Mouse (Mus musculus): ENCODE data around the gene U2af1l4. TPM values are rescaled to one million over a fixed set of nuclear protein-coding genes. Genes with fewer than 3 reads are reported as not detected.

The U2af1l4 gene
- total and polyA plus RNA-seq, 2 experiments from 2014 or later = 54.7 to 96.4 TPM

DNA sequence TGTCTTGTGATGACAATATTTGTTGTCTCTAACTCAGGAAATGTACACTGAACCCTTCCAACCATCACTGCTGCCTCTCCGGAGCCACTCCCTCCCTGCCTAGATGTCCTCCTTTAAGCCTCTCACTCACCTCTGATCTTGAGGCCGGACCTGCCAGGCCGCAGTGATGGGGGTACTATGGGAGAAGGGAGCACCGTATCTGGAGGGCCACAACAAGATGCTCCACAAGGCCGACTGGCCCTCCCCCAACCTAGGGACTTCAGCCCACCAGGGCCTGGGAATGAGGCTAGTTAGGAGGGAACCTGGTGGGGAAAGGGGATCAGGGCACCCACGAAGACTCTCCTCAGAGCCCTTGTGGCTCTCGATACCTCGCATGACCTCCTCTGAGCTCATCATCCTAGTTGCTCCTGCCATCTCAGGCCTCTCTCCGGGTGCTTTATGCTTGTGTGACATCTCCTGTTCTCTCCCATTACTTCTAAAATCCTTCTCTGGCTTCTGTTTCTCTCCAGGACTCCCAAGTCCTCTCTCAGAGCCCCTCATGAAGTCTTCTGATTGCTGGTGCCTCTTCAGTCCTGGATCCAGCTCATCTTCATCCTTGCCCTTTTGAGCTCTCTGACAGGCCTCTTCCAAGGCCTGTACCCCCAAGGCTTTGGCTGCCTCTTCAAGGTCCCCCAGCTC is 28.0 kb downstream of the U2af1l4 start:
- no peak for DNase-seq (ENCODE audit: low spot score)
- Histone ChIP-seq H3K4me3 (ENCODE audit: low read depth, low read length) (no peak overlapping the region), H3K4me2 (ENCODE audit: low read depth, low read length, poor library complexity, severe bottlenecking) (no peak overlapping the region), H3K9me3 (ENCODE audit: low read length) (no peaks in the 10 kb centered on the region), H3K27me3 (ENCODE audit: insufficient read depth, low read length) (no peaks in the 10 kb centered on the region), H3K4me1 (ENCODE audit: insufficient read depth, low read length) (peaks cover 9% of the 10 kb centered on the region; the same call in 1 of the 2 replicates), H3K36me3 (ENCODE audit: insufficient read depth, low read length) (peaks cover under 1% of the 10 kb centered on the region; the same call in 1 of the 2 replicates), H3K27ac (ENCODE audit: low read depth, low read length) (no peak overlapping the region), H3K9ac (replicated peaks; ENCODE audit: low read length, poor library complexity, severe bottlenecking) (no peak overlapping the region)
- no peak for TF ChIP-seq CTCF (IDR thresholded peaks at IDR 0.05)
- 89% methylated on average over 9 of the region's 9 CpGs for WGBS
- no peak for ATAC-seq (ENCODE audit: low FRiP score)

DNA sequence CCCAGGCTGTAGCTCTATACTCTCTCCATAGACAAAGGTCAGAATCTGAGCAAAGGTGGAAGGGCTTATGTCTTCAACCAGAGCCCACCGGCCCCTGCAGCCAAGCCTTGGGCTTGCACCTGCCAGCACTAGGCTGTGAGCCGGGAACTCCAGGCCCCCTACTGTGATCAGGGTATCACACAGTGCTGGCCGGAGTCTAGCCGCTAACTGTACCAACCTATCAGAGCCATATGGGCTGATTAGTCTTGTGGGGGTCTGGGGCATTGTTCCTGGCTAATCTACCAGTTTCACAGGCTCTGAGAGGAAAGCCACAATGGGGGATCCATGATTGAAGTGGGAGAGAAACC is 28.5 kb downstream of the U2af1l4 start:
- no peak overlapping the region for H3K4me3 ChIP-seq (ENCODE audit: low read depth, low read length)
- ATAC-seq (ENCODE audit: low FRiP score) = no peak
- WGBS = 29% methylated on average over 4 of the region's 4 CpGs

DNA sequence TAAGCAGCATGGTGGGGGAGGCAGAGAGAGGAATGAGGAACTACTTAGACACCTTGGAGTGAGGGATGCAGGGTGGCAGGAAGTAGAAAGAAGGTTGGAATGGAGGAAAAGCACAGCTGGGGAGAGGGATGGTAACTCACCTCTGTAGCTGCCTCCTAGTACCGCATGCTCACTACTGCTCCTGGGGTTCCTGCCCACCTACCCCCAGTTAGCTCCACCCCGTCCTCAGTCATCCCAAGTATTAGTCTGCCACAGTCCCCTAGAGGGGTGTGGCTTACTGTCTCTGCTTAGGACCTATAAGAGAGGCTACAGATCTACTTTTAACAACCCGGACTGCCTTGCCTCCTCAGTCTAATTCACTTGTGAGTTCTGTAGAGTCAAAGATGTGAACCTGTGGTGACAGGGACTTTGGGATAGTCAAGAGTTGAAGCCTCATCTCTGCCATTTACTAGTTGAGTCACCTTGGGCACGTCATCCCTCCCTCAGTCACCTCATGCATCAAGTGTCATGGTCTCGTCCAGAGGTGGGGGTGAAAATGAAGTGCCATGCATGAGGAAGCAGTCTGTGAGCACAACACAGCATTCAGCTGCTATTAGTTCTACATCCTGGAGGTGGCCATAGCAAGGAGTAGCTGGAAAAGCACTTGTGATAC is 29.8 kb downstream of the U2af1l4 start:
- Histone ChIP-seq H3K4me3 (ENCODE audit: low read depth, low read length) (no peak overlapping the region), H3K4me2 (ENCODE audit: low read depth, low read length, poor library complexity, severe bottlenecking) (no peak overlapping the region), H3K27me3 (ENCODE audit: insufficient read depth, low read length) (no peaks in the 10 kb centered on the region), H3K9me3 (ENCODE audit: low read length) (no peaks in the 10 kb centered on the region), H3K4me1 (ENCODE audit: insufficient read depth, low read length) (no peaks in the 10 kb centered on the region), H3K27ac (ENCODE audit: low read depth, low read length) (no peak overlapping the region), H3K9ac (replicated peaks; ENCODE audit: low read length, poor library complexity, severe bottlenecking) (no peak overlapping the region), H3K36me3 (ENCODE audit: insufficient read depth, low read length) (no peaks in the 10 kb centered on the region)
- no peak for DNase-seq (ENCODE audit: low spot score)
- no peak for ATAC-seq (ENCODE audit: low FRiP score)
- TF ChIP-seq CTCF (IDR thresholded peaks at IDR 0.05) = no peak
- 65% methylated on average over 5 of the region's 5 CpGs for WGBS

More for the DNA sequence above, 28.5 kb downstream of the U2af1l4 start:
- Histone ChIP-seq H3K27ac (ENCODE audit: low read depth, low read length) (no peak overlapping the region), H3K27me3 (ENCODE audit: insufficient read depth, low read length) (no peaks in the 10 kb centered on the region), H3K9me3 (ENCODE audit: low read length) (no peaks in the 10 kb centered on the region), H3K4me2 (ENCODE audit: low read depth, low read length, poor library complexity, severe bottlenecking) (no peak overlapping the region), H3K9ac (replicated peaks; ENCODE audit: low read length, poor library complexity, severe bottlenecking) (no peak overlapping the region; the same call in 1 of the 2 replicates), H3K4me1 (ENCODE audit: insufficient read depth, low read length) (peaks cover 9% of the 10 kb centered on the region; the same call in 1 of the 2 replicates), H3K36me3 (ENCODE audit: insufficient read depth, low read length) (no peaks in the 10 kb centered on the region)
- no peak for TF ChIP-seq CTCF (IDR thresholded peaks at IDR 0.05)
- no peak for DNase-seq (ENCODE audit: low spot score)

DNA sequence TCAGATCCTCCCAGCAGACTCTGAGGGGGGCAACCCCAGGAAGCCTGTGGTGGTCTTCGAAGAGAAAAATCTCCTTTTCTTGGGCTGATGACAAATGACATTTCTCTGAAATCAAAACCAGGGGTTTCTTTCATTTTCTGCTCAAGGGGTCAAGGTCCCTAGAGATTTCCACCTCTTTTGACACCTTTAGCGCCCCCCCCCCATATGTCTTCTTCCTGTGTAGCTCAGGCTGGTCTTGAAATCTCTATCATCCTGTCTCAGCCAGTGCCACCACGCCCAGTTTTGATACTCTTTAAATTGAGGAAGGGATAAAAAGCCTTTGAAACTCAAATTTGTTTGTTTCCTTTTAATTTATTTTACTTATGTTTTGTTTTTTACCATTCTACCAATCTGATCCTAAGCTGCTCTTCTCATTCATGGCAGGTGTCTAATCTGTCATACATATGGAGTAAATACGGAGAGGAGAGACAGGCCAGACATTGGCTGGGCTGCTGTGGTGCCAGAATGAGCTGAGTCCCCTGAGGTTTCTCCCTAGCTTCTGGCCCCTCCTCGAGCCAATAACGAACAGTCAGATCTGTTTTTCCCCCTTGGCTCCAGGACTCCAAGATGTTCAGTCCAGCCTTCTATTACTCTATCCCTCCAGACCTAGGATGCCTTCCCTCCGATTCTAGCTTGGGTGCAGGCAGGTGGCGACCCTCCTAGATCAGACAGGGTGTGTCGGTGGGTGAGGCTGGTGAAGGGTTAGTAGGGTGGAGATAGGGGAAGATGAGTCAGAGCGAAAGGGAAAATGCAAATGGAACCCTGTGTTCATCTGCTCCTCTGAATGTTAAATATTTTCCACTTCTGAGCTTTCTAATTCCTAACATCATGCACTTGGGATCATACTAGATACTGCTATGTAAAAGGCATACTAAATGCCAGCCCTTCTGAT is 30.7 kb downstream of the U2af1l4 start:
- Histone ChIP-seq H3K27ac (ENCODE audit: low read depth, low read length) (no peak overlapping the region), H3K27me3 (ENCODE audit: insufficient read depth, low read length) (no peaks in the 10 kb centered on the region), H3K4me2 (ENCODE audit: low read depth, low read length, poor library complexity, severe bottlenecking) (no peak overlapping the region), H3K4me3 (ENCODE audit: low read depth, low read length) (no peak overlapping the region), H3K4me1 (ENCODE audit: insufficient read depth, low read length) (no peaks in the 10 kb centered on the region), H3K9me3 (ENCODE audit: low read length) (no peaks in the 10 kb centered on the region), H3K9ac (replicated peaks; ENCODE audit: low read length, poor library complexity, severe bottlenecking) (no peak overlapping the region), H3K36me3 (ENCODE audit: insufficient read depth, low read length) (no peaks in the 10 kb centered on the region)
- ATAC-seq (ENCODE audit: low FRiP score) = no peak
- WGBS = 65% methylated on average over 10 of the region's 10 CpGs
- DNase-seq (ENCODE audit: low spot score) = no peak
- no peak for TF ChIP-seq CTCF (IDR thresholded peaks at IDR 0.05)

DNA sequence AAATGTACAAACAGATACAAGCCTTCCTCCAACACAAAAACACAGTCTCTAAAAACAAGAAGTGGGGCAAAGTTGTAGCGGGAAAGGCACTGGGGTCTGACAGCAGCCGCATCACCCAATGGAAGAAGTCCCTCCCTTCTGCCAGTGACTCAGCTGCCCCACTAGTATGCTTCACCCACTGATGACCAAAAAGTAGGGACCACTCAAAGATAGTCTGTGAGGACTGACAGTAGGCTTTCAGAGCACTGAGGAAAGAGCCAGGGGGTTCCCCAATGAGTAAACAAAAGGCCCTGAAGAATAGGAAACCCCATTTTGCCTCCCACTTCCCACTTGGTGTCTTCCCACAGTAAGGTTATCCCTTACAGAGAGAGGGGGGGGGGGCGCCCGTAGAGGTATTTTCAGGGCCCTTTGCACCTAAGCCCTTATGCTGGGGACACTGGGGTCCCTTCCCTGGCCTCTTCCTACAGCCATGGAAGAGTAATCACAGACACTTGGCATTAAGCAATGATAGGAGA is 31.5 kb downstream of the U2af1l4 start:
- no peak overlapping the region for H3K4me2 ChIP-seq (ENCODE audit: low read depth, low read length, poor library complexity, severe bottlenecking)

More for the DNA sequence above, 31.5 kb downstream of the U2af1l4 start:
- H3K4me1 ChIP-seq (ENCODE audit: insufficient read depth, low read length) = no peaks in the 10 kb centered on the region
- no peaks in the 10 kb centered on the region for H3K9me3 ChIP-seq (ENCODE audit: low read length)
- 72% methylated on average over 3 of the region's 4 CpGs for WGBS
- no peak for ATAC-seq (ENCODE audit: low FRiP score)
- TF ChIP-seq CTCF (IDR thresholded peaks at IDR 0.05) = no peak
- H3K9ac ChIP-seq (replicated peaks; ENCODE audit: low read length, poor library complexity, severe bottlenecking) = no peak overlapping the region
- H3K4me3 ChIP-seq (ENCODE audit: low read depth, low read length) = no peak overlapping the region
- DNase-seq (ENCODE audit: low spot score) = no peak
- H3K27me3 ChIP-seq (ENCODE audit: insufficient read depth, low read length) = no peaks in the 10 kb centered on the region
- H3K36me3 ChIP-seq (ENCODE audit: insufficient read depth, low read length) = no peaks in the 10 kb centered on the region
- H3K27ac ChIP-seq (ENCODE audit: low read depth, low read length) = no peak overlapping the region

All from midbrain, postnatal 0 days (tissue).